Mouse (Mus musculus) ES-E14 (cell line): ENCODE measurements around the gene Gm21972.

Experiments
- HCFC1 ChIP-seq: IDR thresholded peaks from 2 replicates; pipeline ENCODE4 v1.6.1; 2012; ENCODE audit warnings: low read length, inconsistent platforms, borderline replicate concordance; ENCODE audit not compliant: insufficient read depth
- ZNF384 ChIP-seq: IDR thresholded peaks from 2 replicates; pipeline ENCODE4 v1.6.1; 2012; ENCODE audit warnings: low read depth, low read length, inconsistent platforms

GRCm38 (mm10) chr1:86189034-86189702 lies 55.7 kb downstream of the Gm21972 start:
- TF ChIP-seq ZNF384 (no peak), HCFC1 (no peak)
